Mouse (Mus musculus) stomach, embryonic 14.5 days (tissue): ENCODE data around the gene Znrf1. TPM values are rescaled to one million over a fixed set of nuclear protein-coding genes. Genes with fewer than 3 reads are reported as not detected.

Experiments
- ATAC-seq: fragments of 200-750 bp; cut with Nextera tagmentation; 2 replicates; pipeline ENCODE4 v1.8.0; 2017; ENCODE audit warnings: low read depth, moderate TSS enrichment; ENCODE audit not compliant: insufficient number of reproducible peaks, insufficient read depth, low FRiP score
- H3K27ac ChIP-seq: fragments of 300-500 bp; sonication (generic); 2 replicates; pipeline ENCODE4 v1.5.1; 2014; ENCODE audit warnings: mild to moderate bottlenecking, low read length, moderate library complexity, mixed read lengths
- H3K27me3 ChIP-seq: fragments of 300-500 bp; sonication (generic); 2 replicates; pipeline ENCODE4 v1.6.1; 2014; ENCODE audit warnings: low read length, control low read depth, mixed read lengths; ENCODE audit not compliant: control insufficient read depth, insufficient read depth
- H3K36me3 ChIP-seq: fragments of 300-500 bp; sonication (generic); 2 replicates; pipeline ENCODE4 v1.6.1; 2014; ENCODE audit warnings: mild to moderate bottlenecking, control low read depth, low read length, moderate library complexity, mixed read lengths; ENCODE audit not compliant: control insufficient read depth, insufficient read depth
- H3K4me1 ChIP-seq: fragments of 300-500 bp; sonication (generic); 2 replicates; pipeline ENCODE4 v1.6.1; 2014; ENCODE audit warnings: low read length, control low read depth, mixed read lengths; ENCODE audit not compliant: control insufficient read depth, insufficient read depth
- H3K4me2 ChIP-seq: fragments of 300-500 bp; sonication (generic); replicated peaks from 2 replicates; pipeline ENCODE4 v1.6.1; 2014; ENCODE audit warnings: low read depth, low read length, control low read depth
- H3K4me3 ChIP-seq: fragments of 300-500 bp; sonication (generic); 2 replicates; pipeline ENCODE4 v1.5.1; 2014; ENCODE audit warnings: low read depth, low read length, control low read depth
- H3K9ac ChIP-seq: fragments of 300-500 bp; sonication (generic); replicated peaks from 2 replicates; pipeline ENCODE4 v1.6.1; 2014; ENCODE audit warnings: low read depth, mild to moderate bottlenecking, control low read depth, low read length, moderate library complexity, mixed read lengths
- H3K9me3 ChIP-seq: fragments of 300-500 bp; sonication (generic); 2 replicates; pipeline ENCODE4 v1.6.1; 2016; ENCODE audit warnings: low read depth, low read length, control low read depth; ENCODE audit not compliant: control insufficient read depth
- WGBS: fragments of 180-500 bp; shearing (Covaris S2); extraction: QIAGEN DNeasy Blood & Tissue Kit; methylation state at CpG from one replicate; pipeline ENCODE4 v1.1.7; 2014; 5-methylcytosine and 5-hydroxymethylcytosine counted together
- polyA plus RNA-seq: library from polyadenylated mRNA; unstranded; fragments of >200 nt; fragmentation: Nextera tagmentation; extraction: Ambion mirVana; gene quantifications from 2 replicates; pipeline ENCODE4 v1.2.1, GENCODE M21; 2014

Znrf1 gene
- polyA plus RNA-seq, 1 experiment from 2014 or later, result 37.7 TPM

- WGBS, result 5% methylated on average over 1 of the region's 1 CpGs
- H3K27me3 ChIP-seq, result no peaks in the 10 kb centered on the region
- no peak overlapping the region for H3K4me2 ChIP-seq
- H3K9ac ChIP-seq, result no peak overlapping the region
- peak overlapping the region; percentile 66; the same call in 1 of the 2 replicates for H3K27ac ChIP-seq
- no peaks in the 10 kb centered on the region for H3K36me3 ChIP-seq
- H3K9me3 ChIP-seq, result no peaks in the 10 kb centered on the region
- ATAC-seq, result peak; percentile 47; the same call in 1 of the 2 replicates
- H3K4me3 ChIP-seq, result no peak overlapping the region
- H3K4me1 ChIP-seq, result peaks cover 31% of the 10 kb centered on the region
Measured at GRCm38 (mm10) chr8:111597310-111597709, 61.4 kb downstream of the Znrf1 start.

DNA sequence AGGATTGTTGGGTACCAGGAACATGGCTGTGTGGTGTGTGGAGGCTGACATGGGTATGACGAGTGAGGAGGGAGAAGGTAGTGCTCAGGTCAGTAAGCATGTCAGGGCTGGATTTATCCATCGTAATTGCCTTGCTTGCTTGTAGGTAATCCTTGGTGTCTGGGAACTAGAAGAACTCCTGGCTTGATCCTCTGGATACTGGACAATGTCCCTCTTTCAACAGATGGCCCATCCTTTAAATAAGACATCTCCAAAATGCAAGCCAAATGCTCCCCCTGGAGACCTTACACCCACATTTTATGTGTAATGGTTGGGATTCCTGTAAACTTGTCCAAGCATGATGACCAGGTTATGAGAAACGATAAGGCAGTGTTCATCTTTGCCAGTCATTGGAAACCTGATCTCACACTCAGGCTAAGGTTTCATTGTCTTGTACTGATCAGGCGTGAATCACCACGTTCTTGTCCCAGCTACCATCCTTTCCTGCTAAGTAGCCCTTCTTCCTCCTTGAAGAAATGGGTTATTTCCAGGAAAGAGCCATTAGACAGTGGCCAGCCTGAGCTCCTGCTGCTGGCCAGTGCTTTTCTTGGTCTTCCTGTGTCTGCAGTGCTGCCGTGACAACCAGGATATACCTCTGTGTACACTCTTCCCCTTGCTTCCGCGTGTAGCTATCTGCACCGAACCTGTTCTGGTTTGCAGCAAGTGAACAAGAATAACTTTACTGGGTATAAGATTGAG is 64.0 kb downstream of the Znrf1 start:
- no peak for ATAC-seq
- H3K4me2 ChIP-seq, result no peak overlapping the region
- no peaks in the 10 kb centered on the region for H3K9me3 ChIP-seq
- no peaks in the 10 kb centered on the region for H3K36me3 ChIP-seq
- H3K27me3 ChIP-seq, result no peaks in the 10 kb centered on the region
- H3K4me1 ChIP-seq, result peaks cover 22% of the 10 kb centered on the region
- no peak overlapping the region for H3K27ac ChIP-seq
- H3K4me3 ChIP-seq, result no peak overlapping the region
- WGBS, result 82% methylated on average over 9 of the region's 9 CpGs
- no peak overlapping the region for H3K9ac ChIP-seq

DNA sequence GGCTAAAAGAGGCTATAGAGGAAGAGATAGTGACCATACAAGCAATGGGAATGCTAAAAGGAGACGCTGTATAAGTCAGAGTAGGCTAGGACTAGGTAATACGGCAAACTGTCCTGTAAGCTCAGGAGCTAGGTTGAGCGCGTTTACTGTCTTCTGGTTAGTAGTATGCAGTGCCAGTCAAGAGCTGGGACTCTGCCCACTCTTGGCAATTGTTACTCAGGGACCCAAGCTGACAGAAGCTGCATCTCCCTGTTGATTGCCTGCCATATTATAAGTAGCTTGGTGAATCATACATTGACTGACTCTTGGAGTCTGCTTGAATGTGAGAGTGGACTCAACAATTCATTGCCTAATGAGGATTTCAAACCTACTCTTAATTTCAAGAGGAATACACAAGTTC is 66.2 kb downstream of the Znrf1 start:
- Histone ChIP-seq H3K4me3 (no peak overlapping the region), H3K27me3 (no peaks in the 10 kb centered on the region), H3K9ac (no peak overlapping the region), H3K36me3 (no peaks in the 10 kb centered on the region), H3K27ac (no peak overlapping the region), H3K4me1 (peaks cover 7% of the 10 kb centered on the region; the same call in 1 of the 2 replicates), H3K9me3 (no peaks in the 10 kb centered on the region), H3K4me2 (no peak overlapping the region)
- whole genome bisulfite sequencing, result 94% methylated on average over 4 of the region's 4 CpGs
- ATAC-seq, result no peak

DNA sequence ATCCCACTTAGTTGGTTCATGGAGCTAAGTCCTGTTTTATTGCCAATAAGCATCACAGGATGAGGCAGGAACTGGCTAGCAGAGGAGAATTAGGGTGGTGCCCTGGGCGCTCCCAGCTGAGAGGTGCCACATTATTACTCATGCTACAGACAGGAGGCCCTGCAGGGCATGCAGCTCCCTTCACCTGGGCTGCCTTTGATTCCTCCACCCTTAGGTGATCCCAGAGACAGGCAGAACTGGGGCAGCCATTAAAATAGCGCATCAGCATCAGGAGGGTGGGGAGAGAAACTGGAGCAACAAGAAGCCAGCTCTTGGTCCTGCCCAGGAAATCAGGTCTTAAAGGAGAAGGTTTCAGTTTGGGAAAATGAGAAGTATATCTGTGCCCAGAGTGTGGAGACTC is 69.1 kb downstream of the Znrf1 start:
- no peaks in the 10 kb centered on the region for H3K4me1 ChIP-seq
- no peaks in the 10 kb centered on the region for H3K9me3 ChIP-seq
- H3K4me2 ChIP-seq, result no peak overlapping the region
- no peak overlapping the region for H3K9ac ChIP-seq
- H3K36me3 ChIP-seq, result no peaks in the 10 kb centered on the region
- no peak for ATAC-seq
- H3K4me3 ChIP-seq, result no peak overlapping the region
- H3K27ac ChIP-seq, result no peak overlapping the region
- WGBS, result 89% methylated on average over 2 of the region's 2 CpGs
- H3K27me3 ChIP-seq, result no peaks in the 10 kb centered on the region

DNA sequence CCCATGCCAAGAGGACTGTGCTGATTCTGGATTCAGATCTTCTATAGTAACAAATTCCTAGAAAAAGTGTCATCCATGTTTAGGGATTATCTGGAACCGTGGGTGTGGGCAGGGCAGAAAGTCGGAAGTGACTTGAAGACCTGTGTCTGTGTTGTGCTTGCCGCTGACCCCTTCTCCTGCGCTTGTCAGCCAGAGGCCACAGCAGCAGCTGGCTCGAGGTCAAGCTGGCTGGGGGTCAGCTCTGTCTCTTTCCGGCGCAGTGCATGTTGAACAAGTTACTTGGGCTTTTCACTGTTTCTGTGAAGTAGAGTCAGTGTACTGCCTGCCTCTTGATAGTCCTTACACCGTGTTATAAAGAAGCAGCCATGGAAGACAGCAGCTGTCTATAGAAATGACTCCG is 71.1 kb downstream of the Znrf1 start:
- ATAC-seq, result no peak
- Histone ChIP-seq H3K36me3 (no peaks in the 10 kb centered on the region), H3K4me3 (no peak overlapping the region), H3K9me3 (no peaks in the 10 kb centered on the region), H3K27ac (no peak overlapping the region), H3K4me1 (no peaks in the 10 kb centered on the region), H3K4me2 (no peak overlapping the region), H3K27me3 (no peaks in the 10 kb centered on the region), H3K9ac (no peak overlapping the region)
- 76% methylated on average over 9 of the region's 9 CpGs for whole genome bisulfite sequencing

GRCm38 (mm10) chr8:111607414-111607813 is 71.5 kb downstream of the Znrf1 start:
- ATAC-seq, result no peak

GRCm38 (mm10) chr8:111613181-111613580 is 77.3 kb downstream of the Znrf1 start:
- no peak for ATAC-seq
- WGBS, result 74% methylated on average over 5 of the region's 5 CpGs

More at GRCm38 (mm10) chr8:111607414-111607813, 71.5 kb downstream of the Znrf1 start:
- Histone ChIP-seq H3K4me3 (no peak overlapping the region), H3K27ac (no peak overlapping the region), H3K9ac (no peak overlapping the region), H3K4me1 (no peaks in the 10 kb centered on the region), H3K4me2 (no peak overlapping the region), H3K9me3 (no peaks in the 10 kb centered on the region), H3K36me3 (peaks cover 4% of the 10 kb centered on the region; the same call in 1 of the 2 replicates), H3K27me3 (no peaks in the 10 kb centered on the region)
- WGBS, result 86% methylated on average over 7 of the region's 7 CpGs

GRCm38 (mm10) chr8:111614786-111615701 is 79.1 kb downstream of the Znrf1 start:
- H3K9me3 ChIP-seq, result no peaks in the 10 kb centered on the region
- no peaks in the 10 kb centered on the region for H3K27me3 ChIP-seq
- H3K4me1 ChIP-seq, result 0 out of 2 replicates have a peak, but pooled peaks cover 3% of the 10 kb centered on the region
- no peak for ATAC-seq
- peak overlapping the region; percentile 1; the same call in 1 of the 2 replicates for H3K27ac ChIP-seq
- no peak overlapping the region for H3K9ac ChIP-seq
- 74% methylated on average over 6 of the region's 6 CpGs for WGBS
- H3K36me3 ChIP-seq, result peaks cover 5% of the 10 kb centered on the region; the same call in 1 of the 2 replicates
- H3K4me2 ChIP-seq, result no peak overlapping the region
- H3K4me3 ChIP-seq, result no peak overlapping the region

More at GRCm38 (mm10) chr8:111613181-111613580, 77.3 kb downstream of the Znrf1 start:
- Histone ChIP-seq H3K36me3 (peaks cover 5% of the 10 kb centered on the region; the same call in 1 of the 2 replicates), H3K4me3 (no peak overlapping the region), H3K27ac (no peak overlapping the region), H3K9me3 (no peaks in the 10 kb centered on the region), H3K4me1 (0 out of 2 replicates have a peak, but pooled peaks cover 3% of the 10 kb centered on the region), H3K9ac (no peak overlapping the region), H3K27me3 (no peaks in the 10 kb centered on the region), H3K4me2 (no peak overlapping the region)
